9 mouse cellular contexts compared by ENCODE assay signal in the genomic region with DNA sequence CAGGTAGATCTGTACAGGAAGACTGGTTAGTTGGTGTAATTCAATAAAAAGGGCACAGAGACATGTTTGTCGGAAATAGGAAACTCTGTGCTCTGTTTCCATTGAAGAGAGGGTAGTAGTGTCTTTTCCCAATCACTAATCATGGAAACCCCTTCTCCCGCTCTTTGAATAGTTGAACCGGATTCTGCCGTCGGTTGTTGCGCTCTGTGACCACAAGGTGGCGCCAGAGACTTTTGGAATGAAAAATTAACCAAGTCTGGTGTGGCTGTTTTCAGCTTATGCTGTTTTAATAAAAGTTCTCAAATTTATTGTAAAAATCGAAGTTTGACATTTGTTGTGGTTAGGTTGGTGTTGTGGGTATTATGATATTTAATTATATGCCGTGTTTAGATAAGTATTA. TPM values are rescaled to one million over a fixed set of nuclear protein-coding genes. Genes with fewer than 3 reads are reported as not detected.
DNase-seq lines count a peak whose midpoint lies in the region; ATAC-seq lines count a peak whose summit lies in the region.
"Had no signal": no experiment of that assay in that cellular context is flagged by ENCODE, and none has a peak within 500 bp of the region (broad histone marks: within the 10 kb centered on the region; RNA-seq: fewer than 3 reads in every experiment).

No protein-coding gene starts in this region.

- ATAC-seq in liver, embryonic 12.5 days = no peak
- ATAC-seq in hindbrain, embryonic 14.5 days (ENCODE audit: low FRiP score) = no peak
- no peak for ATAC-seq in limb, embryonic 11.5 days (ENCODE audit: insufficient number of reproducible peaks, low FRiP score, low TSS enrichment, low read depth)
- ATAC-seq in neural tube, embryonic 11.5 days (ENCODE audit: insufficient read depth, low FRiP score, low TSS enrichment) = no peak; the same call in 1 of the 2 replicates

- H3K9ac ChIP-seq in liver, embryonic 12.5 days = no peak overlapping the region
- H3K9ac ChIP-seq in hindbrain, embryonic 14.5 days = no peak overlapping the region
- H3K9ac ChIP-seq in limb, embryonic 11.5 days (ENCODE audit: low read length) = no peak overlapping the region
- H3K9ac ChIP-seq in neural tube, embryonic 11.5 days (ENCODE audit: low read length) = no peak overlapping the region

- H3K4me3 ChIP-seq in liver, embryonic 12.5 days = no peak overlapping the region
- H3K4me3 ChIP-seq in embryonic facial prominence, embryonic 10.5 days = no peak overlapping the region
- H3K4me3 ChIP-seq in hindbrain, embryonic 14.5 days (replicated peaks; ENCODE audit: low read length) = no peak overlapping the region
- H3K4me3 ChIP-seq in limb, embryonic 11.5 days (ENCODE audit: low read depth, low read length) = no peak overlapping the region
- no peak overlapping the region for H3K4me3 ChIP-seq in neural tube, embryonic 11.5 days (ENCODE audit: low read depth, low read length)
- H3K4me3 ChIP-seq: megakaryocyte, embryonic 14.5 days had no signal

- no peaks in the 10 kb centered on the region for H3K4me1 ChIP-seq in liver, embryonic 12.5 days
- H3K4me1 ChIP-seq in embryonic facial prominence, embryonic 10.5 days = no peaks in the 10 kb centered on the region
- no peaks in the 10 kb centered on the region for H3K4me1 ChIP-seq in hindbrain, embryonic 14.5 days (replicated peaks; ENCODE audit: control insufficient read depth, insufficient read depth, low read length)
- H3K4me1 ChIP-seq in limb, embryonic 11.5 days (ENCODE audit: control insufficient read depth, insufficient read depth, low read length) = no peaks in the 10 kb centered on the region
- no peaks in the 10 kb centered on the region for H3K4me1 ChIP-seq in neural tube, embryonic 11.5 days (ENCODE audit: control insufficient read depth, insufficient read depth, low read length)

- H3K4me2 ChIP-seq in liver, embryonic 12.5 days = no peak overlapping the region
- H3K4me2 ChIP-seq in hindbrain, embryonic 14.5 days (replicated peaks) = no peak overlapping the region
- no peak overlapping the region for H3K4me2 ChIP-seq in limb, embryonic 11.5 days (ENCODE audit: low read depth, severe bottlenecking)
- H3K4me2 ChIP-seq in neural tube, embryonic 11.5 days (ENCODE audit: low read depth) = no peak overlapping the region

- peak; percentile 53 for DNase-seq in liver
- DNase-seq in adrenal gland, postnatal 10 days = peak; percentile 72
- peak; percentile 70 for DNase-seq in embryonic facial prominence, embryonic 10.5 days (ENCODE audit: low spot score)
- DNase-seq in hindbrain, embryonic 14.5 days (ENCODE audit: low spot score) = peak; percentile 92
- peak; percentile 84 for DNase-seq in limb, embryonic 11.5 days (ENCODE audit: low spot score)
- DNase-seq in neural tube, embryonic 11.5 days (ENCODE audit: low spot score) = peak; percentile 72
- DNase-seq in urinary bladder, postnatal 36 days (ENCODE audit: low spot score in 2 of 2) = peak; percentile 18 to 50

- peaks cover 7% of the 10 kb centered on the region; the same call in 1 of the 2 replicates for H3K27me3 ChIP-seq in liver, embryonic 12.5 days (replicated peaks)
- peaks cover 14% of the 10 kb centered on the region for H3K27me3 ChIP-seq in embryonic facial prominence, embryonic 10.5 days (replicated peaks; ENCODE audit: low read depth, poor library complexity, severe bottlenecking)
- no peaks in the 10 kb centered on the region for H3K27me3 ChIP-seq in hindbrain, embryonic 14.5 days (ENCODE audit: control insufficient read depth, insufficient read depth, low read length)
- H3K27me3 ChIP-seq in limb, embryonic 11.5 days (ENCODE audit: control insufficient read depth, insufficient read depth, low read length) = no peaks in the 10 kb centered on the region
- no peaks in the 10 kb centered on the region for H3K27me3 ChIP-seq in neural tube, embryonic 11.5 days (ENCODE audit: control insufficient read depth, insufficient read depth, low read length)
- H3K27me3 ChIP-seq: megakaryocyte, embryonic 14.5 days had no signal

- H3K9me3 ChIP-seq in liver, embryonic 12.5 days (replicated peaks) = no peaks in the 10 kb centered on the region
- H3K9me3 ChIP-seq in embryonic facial prominence, embryonic 10.5 days = no peaks in the 10 kb centered on the region
- H3K9me3 ChIP-seq in hindbrain, embryonic 14.5 days (ENCODE audit: control insufficient read depth, low read length) = no peaks in the 10 kb centered on the region
- no peaks in the 10 kb centered on the region for H3K9me3 ChIP-seq in limb, embryonic 11.5 days (ENCODE audit: control insufficient read depth, low read length)
- no peaks in the 10 kb centered on the region for H3K9me3 ChIP-seq in neural tube, embryonic 11.5 days (ENCODE audit: control insufficient read depth, low read length)
- H3K9me3 ChIP-seq: megakaryocyte, embryonic 14.5 days had no signal

- H3K27ac ChIP-seq in liver, embryonic 12.5 days = no peak overlapping the region
- H3K27ac ChIP-seq in embryonic facial prominence, embryonic 10.5 days (replicated peaks) = no peak overlapping the region
- no peak overlapping the region for H3K27ac ChIP-seq in hindbrain, embryonic 14.5 days
- no peak overlapping the region for H3K27ac ChIP-seq in limb, embryonic 11.5 days (replicated peaks; ENCODE audit: low read depth, low read length)
- no peak overlapping the region for H3K27ac ChIP-seq in neural tube, embryonic 11.5 days (ENCODE audit: low read depth, low read length)

- H3K36me3 ChIP-seq in liver, embryonic 12.5 days = no peaks in the 10 kb centered on the region
- H3K36me3 ChIP-seq in embryonic facial prominence, embryonic 10.5 days (replicated peaks) = no peaks in the 10 kb centered on the region
- H3K36me3 ChIP-seq in hindbrain, embryonic 14.5 days (replicated peaks; ENCODE audit: control insufficient read depth, insufficient read depth) = no peaks in the 10 kb centered on the region
- no peaks in the 10 kb centered on the region for H3K36me3 ChIP-seq in limb, embryonic 11.5 days (ENCODE audit: control insufficient read depth, insufficient read depth, low read length)
- H3K36me3 ChIP-seq in neural tube, embryonic 11.5 days (ENCODE audit: control insufficient read depth, insufficient read depth, low read length) = no peaks in the 10 kb centered on the region

- 2% methylated on average over 9 of the region's 9 CpGs for WGBS in liver, embryonic 12.5 days (ENCODE audit: insufficient replicate concordance)
- 3% methylated on average over 9 of the region's 9 CpGs for WGBS in embryonic facial prominence, embryonic 10.5 days
- WGBS in hindbrain, embryonic 14.5 days = 1% methylated on average over 9 of the region's 9 CpGs
- WGBS in limb, embryonic 11.5 days = 3% methylated on average over 9 of the region's 9 CpGs
- WGBS in neural tube, embryonic 11.5 days = 4% methylated on average over 9 of the region's 9 CpGs

RNA-seq across cellular contexts. Expression of a gene that starts 5.9 kb away (rescaled TPM):
- 9.1 and 9.3 TPM in 2 replicates for polyA plus RNA-seq in liver, embryonic 12.5 days (2016; fragmentation: Nextera tagmentation; extraction: Ambion mirVana)
- total RNA-seq in adrenal gland, postnatal 10 days (2021) = 10 to 100 TPM; 18.5 to 20.1 TPM
- 6.0 and 6.1 TPM in 2 replicates for polyA plus RNA-seq in embryonic facial prominence, embryonic 10.5 days (2016; fragmentation: Nextera tagmentation; extraction: Ambion mirVana)
- polyA plus RNA-seq in hindbrain, embryonic 14.5 days (2014; fragmentation: Nextera tagmentation; extraction: Ambion mirVana) = 2.2 TPM in 2 replicates
- 3.5 and 4.8 TPM in 2 replicates for polyA plus RNA-seq in limb, embryonic 11.5 days (2014; fragmentation: Nextera tagmentation; extraction: Ambion mirVana)
- 5.4 TPM in 2 replicates for polyA plus RNA-seq in neural tube, embryonic 11.5 days (2014; fragmentation: Nextera tagmentation; extraction: Ambion mirVana)

Comparison
In these comparisons a context has a peak if more than half of its experiments do, and no peak if none do; other contexts are left out.
1. DNase-seq: peak in every context shown above with its lines; median percentile 92 in hindbrain, embryonic 14.5 days; 84 in limb, embryonic 11.5 days; 72 in adrenal gland, postnatal 10 days; 72 in neural tube, embryonic 11.5 days; 70 in embryonic facial prominence, embryonic 10.5 days; 53 in liver; 34 in urinary bladder, postnatal 36 days.